Mouse (Mus musculus) embryonic fibroblast, embryonic 13.5 days (primary cell): ENCODE results near the gene Unc13c.

ENCODE experiments used
- CTCF ChIP-seq: IDR thresholded peaks from 2 replicates; pipeline ENCODE4 v1.5.1; 2011; ENCODE audit warnings: mild to moderate bottlenecking, control low read depth, low read length, moderate library complexity, borderline replicate concordance; ENCODE audit not compliant: insufficient read depth
- POLR2A ChIP-seq: IDR thresholded peaks from 2 replicates; pipeline ENCODE4 v1.6.1; 2011; ENCODE audit warnings: low read depth, mild to moderate bottlenecking, control low read depth, low read length, moderate library complexity

GRCm38 (mm10) chr9:73972327-73972988, 3.7 kb upstream of the Unc13c start:
- TF ChIP-seq CTCF: no peak
- TF ChIP-seq POLR2A: no peak
